Mouse (Mus musculus) kidney, adult 2 months (tissue): ENCODE measurements around the gene Trim33.

Experiments
- CTCF ChIP-seq: fragments of 200-500 bp; conservative IDR thresholded peaks from 2 replicates; pipeline ENCODE4 v1.5.1; 2011; ENCODE audit warnings: low read depth, mild to moderate bottlenecking, control low read depth, low read length, moderate library complexity, mixed read lengths; ENCODE audit not compliant: insufficient read depth, insufficient read length
- POLR2A ChIP-seq: fragments of 200-500 bp; IDR thresholded peaks from one replicate; pipeline ENCODE4 v1.6.1; 2011; ENCODE audit warnings: low read depth, low read length, control low read depth

DNA sequence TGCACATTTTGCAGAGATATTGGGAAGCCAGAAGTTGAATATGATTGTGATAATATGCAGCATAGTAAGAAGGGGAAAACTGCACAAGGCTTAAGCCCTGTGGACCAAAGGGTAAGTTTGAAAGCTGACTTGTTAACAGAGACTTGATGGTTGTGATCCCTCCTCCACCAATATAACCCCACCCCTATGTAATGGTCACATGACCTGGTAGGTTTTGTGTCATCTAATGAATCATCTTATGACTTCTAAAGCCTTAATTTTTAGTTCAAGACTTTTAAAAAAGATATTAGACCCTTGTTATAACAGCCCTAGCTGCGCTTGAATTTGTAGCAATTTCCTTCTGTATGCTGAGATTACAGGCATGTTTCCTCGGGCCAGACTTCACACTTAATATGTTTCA lies 67.6 kb downstream of the Trim33 start:
- TF ChIP-seq CTCF = no peak
- TF ChIP-seq POLR2A = no peak
